Mouse (Mus musculus): Measurements from ENCODE around the gene Ushbp1.

DNA sequence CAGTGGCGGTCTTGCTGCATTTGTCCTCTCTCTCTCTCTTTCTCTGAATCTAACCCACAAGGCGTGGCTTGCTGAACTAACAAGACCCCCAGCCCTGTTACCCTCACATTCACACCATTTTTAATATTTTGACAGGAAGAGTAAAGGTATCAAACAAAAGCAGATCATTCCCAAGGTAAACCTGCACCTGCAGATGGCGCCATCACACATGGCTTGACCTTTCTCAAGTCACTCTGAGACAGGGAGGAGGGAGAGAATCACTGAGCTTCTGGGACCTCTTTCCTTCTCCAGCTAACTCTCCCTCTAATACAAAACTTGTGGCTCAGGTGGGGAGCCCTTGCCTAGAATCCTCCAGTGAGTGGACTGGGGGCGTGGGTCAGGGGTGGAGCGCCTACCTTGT lies 55.0 kb downstream of the Ushbp1 start:
- peak; percentile 48 to 74 (median 65); a peak in 5 of 6 replicates for TF ChIP-seq CTCF (IDR thresholded peaks at IDR 0.05 in 2 of 3, conservative IDR thresholded peaks at IDR 0.05 in 1 of 3; ENCODE audit: control insufficient read depth in 1 of 3, insufficient read depth in 1 of 3, low read depth in 2 of 3, low read length in 3 of 3, poor library complexity in 1 of 3, severe bottlenecking in 1 of 3)
- TF ChIP-seq USF2 (IDR thresholded peaks at IDR 0.05; ENCODE audit: borderline replicate concordance in 1 of 2, insufficient read depth in 1 of 2, low read depth in 1 of 2, low read length in 2 of 2): no peak
- no peak for TF ChIP-seq ZC3H11A (IDR thresholded peaks at IDR 0.05; ENCODE audit: low read depth, low read length)
- TF ChIP-seq TCF12 (IDR thresholded peaks at IDR 0.05; ENCODE audit: low read depth, low read length): no peak
- TF ChIP-seq MEF2A (IDR thresholded peaks at IDR 0.05; ENCODE audit: extremely low read depth, insufficient replicate concordance, low read depth, low read length, poor library complexity, severe bottlenecking): no peak
- TF ChIP-seq POLR2A (IDR thresholded peaks at IDR 0.05; ENCODE audit: control insufficient read depth in 1 of 2, insufficient read depth in 1 of 2, low read depth in 1 of 2, low read length in 2 of 2, poor library complexity in 1 of 2): no peak
- no peak for TF ChIP-seq ZMIZ1 (IDR thresholded peaks at IDR 0.05; ENCODE audit: low read depth, low read length)
- TF ChIP-seq EP300 (IDR thresholded peaks at IDR 0.05; ENCODE audit: low read depth in 1 of 2, low read length in 2 of 2): no peak

Data from MEL (cell line).